Mouse (Mus musculus): Measurements from ENCODE around the gene Marcks. TPM values are rescaled to one million over a fixed set of nuclear protein-coding genes. Genes with fewer than 3 reads are reported as not detected.

The Marcks gene
- polyA plus RNA-seq, 1 experiment: not detected

DNA sequence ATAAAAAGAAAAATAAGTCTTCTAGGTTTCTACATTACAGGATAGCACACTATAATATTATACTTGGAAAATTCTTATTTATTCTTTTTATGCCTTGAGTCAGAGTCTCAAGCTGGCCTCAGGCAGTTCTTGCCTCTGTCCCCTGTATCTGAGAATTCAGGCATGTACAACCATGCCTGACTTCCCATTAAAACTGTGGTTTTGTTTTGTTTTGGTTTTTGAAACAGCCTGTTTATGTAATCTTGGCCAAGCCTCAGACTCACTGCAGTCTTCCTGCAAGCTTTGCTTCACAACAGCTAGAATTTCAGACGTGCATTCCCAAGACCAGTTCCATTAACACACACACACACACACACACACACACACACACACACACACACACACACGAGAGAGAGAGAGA, 16.4 kb upstream of the Marcks start:
- 19% methylated on average over 2 of the region's 2 CpGs for WGBS
- TF ChIP-seq CTCF (IDR thresholded peaks at IDR 0.05; ENCODE audit: insufficient read depth, low read depth, low read length): no peak
- TF ChIP-seq POLR2A (IDR thresholded peaks at IDR 0.05; ENCODE audit: insufficient read depth, low read depth, low read length): no peak
- Histone ChIP-seq H3K4me3 (ENCODE audit: insufficient read depth, low read depth, low read length) (no peak overlapping the region), H3K27ac (ENCODE audit: insufficient read depth, low read depth, low read length) (no peak overlapping the region), H3K4me1 (ENCODE audit: control insufficient read depth, insufficient read depth, low read length) (no peaks in the 10 kb centered on the region)

DNA sequence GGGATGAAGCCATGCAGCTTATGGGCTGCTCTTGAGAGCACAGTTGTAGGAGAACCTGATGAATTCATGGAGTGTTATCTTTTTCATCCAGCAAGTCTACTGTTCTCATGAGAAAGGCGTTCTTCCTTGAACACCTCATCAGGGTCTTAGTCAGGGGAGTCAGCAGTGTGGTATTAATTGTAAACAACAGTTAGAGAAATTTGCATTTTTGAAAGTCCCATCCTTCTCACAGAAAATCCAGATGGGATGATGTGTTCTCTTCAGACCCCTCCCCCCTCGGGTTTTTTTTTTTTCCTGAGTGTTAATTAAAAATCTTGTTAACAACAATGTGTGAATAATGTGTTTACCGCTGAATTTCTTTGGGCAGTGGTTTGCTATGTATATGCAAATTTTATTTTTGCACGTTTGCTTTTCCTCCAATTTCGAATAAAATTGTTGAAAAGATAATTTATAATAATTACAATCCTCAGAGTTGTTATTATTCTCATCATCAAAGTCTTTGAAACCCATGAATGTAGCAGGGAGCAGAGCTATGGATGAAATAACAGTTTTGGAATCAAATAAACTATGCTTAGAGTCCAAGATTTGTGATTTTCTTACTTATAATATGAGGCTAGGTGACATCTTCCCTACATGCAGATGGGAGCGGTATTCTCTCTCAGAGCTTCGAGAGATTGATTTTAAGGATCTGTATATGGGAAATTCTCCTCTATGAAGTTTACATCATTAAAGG, 13.0 kb upstream of the Marcks start:
- WGBS: 39% methylated on average over 7 of the region's 7 CpGs

DNA sequence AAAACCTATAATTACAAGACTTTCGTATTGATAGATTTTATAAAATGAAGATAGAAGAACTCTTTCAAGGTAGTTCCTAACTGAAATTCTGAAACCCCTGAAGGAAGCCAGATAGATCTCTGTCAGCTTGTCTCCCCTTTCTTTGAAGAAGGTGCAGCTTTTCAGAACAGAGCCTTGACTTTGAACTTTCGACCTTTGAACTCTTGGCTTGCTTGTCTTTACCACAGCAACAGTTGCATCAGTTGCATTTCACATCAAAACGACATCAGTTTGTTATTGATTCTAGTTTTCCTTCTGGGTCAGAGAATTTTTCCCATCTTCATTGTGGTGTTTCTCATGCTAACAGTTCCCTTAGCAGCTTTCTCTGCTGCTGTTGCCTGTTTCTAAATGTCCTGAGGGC, 9.3 kb upstream of the Marcks start:
- TF ChIP-seq POLR2A (IDR thresholded peaks at IDR 0.05; ENCODE audit: insufficient read depth, low read depth, low read length) (no peak), CTCF (IDR thresholded peaks at IDR 0.05; ENCODE audit: insufficient read depth, low read depth, low read length) (no peak)
- 90% methylated on average over 3 of the region's 3 CpGs for WGBS
- Histone ChIP-seq H3K27ac (ENCODE audit: insufficient read depth, low read depth, low read length) (no peak overlapping the region), H3K4me1 (ENCODE audit: control insufficient read depth, insufficient read depth, low read length) (no peaks in the 10 kb centered on the region), H3K4me3 (ENCODE audit: insufficient read depth, low read depth, low read length) (no peak overlapping the region)

More for the DNA sequence above, 13.0 kb upstream of the Marcks start:
- TF ChIP-seq CTCF (IDR thresholded peaks at IDR 0.05; ENCODE audit: insufficient read depth, low read depth, low read length) (no peak), POLR2A (IDR thresholded peaks at IDR 0.05; ENCODE audit: insufficient read depth, low read depth, low read length) (no peak)
- no peak overlapping the region for H3K4me3 ChIP-seq (ENCODE audit: insufficient read depth, low read depth, low read length)
- H3K4me1 ChIP-seq (ENCODE audit: control insufficient read depth, insufficient read depth, low read length): no peaks in the 10 kb centered on the region
- H3K27ac ChIP-seq (ENCODE audit: insufficient read depth, low read depth, low read length): no peak overlapping the region

DNA sequence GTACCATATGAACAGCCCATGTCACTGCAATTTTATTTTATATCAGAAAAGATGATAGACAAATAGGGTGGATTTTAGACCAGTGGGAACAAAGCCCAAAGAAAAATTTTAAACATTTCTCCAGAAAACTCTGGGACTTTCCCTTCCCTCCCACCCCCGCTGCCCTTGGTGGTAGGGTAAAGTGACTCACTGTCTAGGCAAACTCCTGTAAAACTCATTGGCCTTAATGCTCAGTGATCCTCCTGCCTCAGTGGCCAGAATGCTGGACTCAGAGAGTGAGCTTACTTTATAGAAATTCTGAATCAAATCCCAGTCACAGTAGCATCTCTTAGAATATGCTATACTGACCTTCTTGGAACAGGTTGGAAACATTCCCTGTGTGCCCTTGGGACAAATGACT, 6.7 kb upstream of the Marcks start:
- 92% methylated on average over 1 of the region's 1 CpGs for whole genome bisulfite sequencing
- TF ChIP-seq CTCF (IDR thresholded peaks at IDR 0.05; ENCODE audit: insufficient read depth, low read depth, low read length) (no peak), POLR2A (IDR thresholded peaks at IDR 0.05; ENCODE audit: insufficient read depth, low read depth, low read length) (no peak)
- H3K4me1 ChIP-seq (ENCODE audit: control insufficient read depth, insufficient read depth, low read length): no peaks in the 10 kb centered on the region

DNA sequence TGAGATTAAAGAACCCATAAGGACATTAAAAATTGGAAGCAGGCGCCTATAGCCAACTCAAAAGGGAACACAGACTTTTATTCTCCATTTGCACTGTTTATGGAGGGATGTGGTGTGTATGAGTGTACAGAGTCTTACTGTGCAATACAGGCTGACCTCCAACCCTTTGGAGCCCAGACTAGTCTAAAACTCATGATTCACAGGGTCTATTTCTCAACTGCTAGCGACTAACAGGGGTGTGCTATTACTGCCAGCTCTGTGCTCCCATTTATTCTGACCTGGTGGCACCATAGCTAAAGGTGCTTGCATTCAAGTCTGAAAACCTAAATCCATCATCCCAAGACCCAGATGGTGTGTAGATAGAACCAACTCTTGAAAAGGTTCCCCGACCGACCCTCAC, 2.9 kb upstream of the Marcks start:
- Histone ChIP-seq H3K4me1 (ENCODE audit: control insufficient read depth, insufficient read depth, low read length) (no peaks in the 10 kb centered on the region), H3K4me3 (ENCODE audit: insufficient read depth, low read depth, low read length) (peak overlapping the region; percentile 69), H3K27ac (ENCODE audit: insufficient read depth, low read depth, low read length) (no peak overlapping the region)
- WGBS: 67% methylated on average over 4 of the region's 4 CpGs
- no peak for TF ChIP-seq CTCF (IDR thresholded peaks at IDR 0.05; ENCODE audit: insufficient read depth, low read depth, low read length)
- TF ChIP-seq POLR2A (IDR thresholded peaks at IDR 0.05; ENCODE audit: insufficient read depth, low read depth, low read length): no peak

More for the DNA sequence above, 6.7 kb upstream of the Marcks start:
- no peak overlapping the region for H3K27ac ChIP-seq (ENCODE audit: insufficient read depth, low read depth, low read length)
- H3K4me3 ChIP-seq (ENCODE audit: insufficient read depth, low read depth, low read length): no peak overlapping the region

DNA sequence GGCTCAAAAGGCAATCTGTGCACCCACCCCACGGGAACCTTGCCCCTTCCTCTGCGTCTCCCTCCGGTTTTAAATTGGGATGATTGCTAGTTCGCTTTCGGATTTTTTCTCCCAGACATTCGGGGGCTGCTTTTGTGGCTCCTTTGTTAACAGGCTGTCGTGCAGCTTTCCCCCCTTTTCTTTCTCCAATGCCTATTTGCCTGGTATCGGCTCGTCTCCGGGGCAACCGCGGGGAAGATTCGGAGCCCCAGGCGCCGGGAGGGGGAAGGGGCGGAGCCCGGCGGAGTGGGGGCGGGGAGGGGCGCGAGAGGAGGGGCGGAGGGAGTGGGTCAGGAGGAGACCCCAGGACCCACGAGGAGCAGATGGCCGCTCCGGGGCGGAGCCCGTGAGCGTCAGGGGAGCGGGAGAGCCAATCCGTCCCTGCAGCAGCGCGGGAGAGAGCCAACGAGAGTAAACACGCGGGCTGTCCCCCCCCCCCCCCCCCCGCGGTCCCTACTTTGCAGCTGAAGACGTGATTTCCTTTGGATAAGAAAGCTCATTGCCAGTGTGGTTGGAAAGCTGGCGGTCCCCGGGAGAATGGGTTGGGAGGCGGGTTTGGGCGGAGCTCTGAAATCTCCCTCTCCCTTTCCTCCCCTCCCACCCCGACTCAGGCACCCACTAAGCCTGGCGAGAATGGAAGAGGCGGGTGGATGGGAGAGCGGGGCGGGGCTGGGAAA, 2.2 kb upstream of the Marcks start:
- TF ChIP-seq POLR2A (IDR thresholded peaks at IDR 0.05; ENCODE audit: insufficient read depth, low read depth, low read length) (peak; percentile 39; the same call in 1 of the 2 replicates), CTCF (IDR thresholded peaks at IDR 0.05; ENCODE audit: insufficient read depth, low read depth, low read length) (no peak)
- under 1% methylated on average over 45 of the region's 47 CpGs for WGBS
- H3K4me3 ChIP-seq (ENCODE audit: insufficient read depth, low read depth, low read length): peak overlapping the region; percentile 69
- no peaks in the 10 kb centered on the region for H3K4me1 ChIP-seq (ENCODE audit: control insufficient read depth, insufficient read depth, low read length)
- H3K27ac ChIP-seq (ENCODE audit: insufficient read depth, low read depth, low read length): peak overlapping the region; percentile 95

DNA sequence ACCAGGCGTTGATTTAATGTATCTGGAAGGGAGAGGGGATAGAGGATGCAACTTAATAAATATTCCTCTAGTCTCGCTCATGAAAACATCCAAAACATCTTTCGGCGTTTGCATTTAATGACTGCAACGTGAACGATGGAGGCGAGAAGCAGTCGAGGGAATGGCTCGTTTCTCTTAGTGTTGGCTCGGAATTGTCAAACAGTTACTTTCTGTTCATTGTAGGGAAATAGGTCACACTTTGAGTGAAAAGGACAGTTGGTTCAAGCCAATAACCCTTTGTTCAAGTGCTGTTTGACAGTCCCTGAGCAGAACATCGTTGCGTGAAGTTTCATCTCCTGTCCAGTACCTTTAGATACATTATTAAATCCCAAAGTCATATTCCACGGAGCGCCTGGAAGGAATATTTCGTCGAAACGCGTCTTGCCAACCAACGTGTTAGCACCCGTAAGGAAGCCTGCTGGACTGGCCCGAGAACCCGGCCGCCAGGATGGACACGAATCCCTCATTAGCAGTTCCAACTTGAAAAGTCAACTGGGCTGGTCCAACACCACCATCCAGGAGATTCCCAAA, 1.5 kb upstream of the Marcks start:
- Histone ChIP-seq H3K27ac (ENCODE audit: insufficient read depth, low read depth, low read length) (peak overlapping the region; percentile 95), H3K4me3 (ENCODE audit: insufficient read depth, low read depth, low read length) (peak overlapping the region; percentile 69), H3K4me1 (ENCODE audit: control insufficient read depth, insufficient read depth, low read length) (no peaks in the 10 kb centered on the region)
- under 1% methylated on average over 24 of the region's 24 CpGs for WGBS
- TF ChIP-seq POLR2A (IDR thresholded peaks at IDR 0.05; ENCODE audit: insufficient read depth, low read depth, low read length): no peak
- TF ChIP-seq CTCF (IDR thresholded peaks at IDR 0.05; ENCODE audit: insufficient read depth, low read depth, low read length): no peak

DNA sequence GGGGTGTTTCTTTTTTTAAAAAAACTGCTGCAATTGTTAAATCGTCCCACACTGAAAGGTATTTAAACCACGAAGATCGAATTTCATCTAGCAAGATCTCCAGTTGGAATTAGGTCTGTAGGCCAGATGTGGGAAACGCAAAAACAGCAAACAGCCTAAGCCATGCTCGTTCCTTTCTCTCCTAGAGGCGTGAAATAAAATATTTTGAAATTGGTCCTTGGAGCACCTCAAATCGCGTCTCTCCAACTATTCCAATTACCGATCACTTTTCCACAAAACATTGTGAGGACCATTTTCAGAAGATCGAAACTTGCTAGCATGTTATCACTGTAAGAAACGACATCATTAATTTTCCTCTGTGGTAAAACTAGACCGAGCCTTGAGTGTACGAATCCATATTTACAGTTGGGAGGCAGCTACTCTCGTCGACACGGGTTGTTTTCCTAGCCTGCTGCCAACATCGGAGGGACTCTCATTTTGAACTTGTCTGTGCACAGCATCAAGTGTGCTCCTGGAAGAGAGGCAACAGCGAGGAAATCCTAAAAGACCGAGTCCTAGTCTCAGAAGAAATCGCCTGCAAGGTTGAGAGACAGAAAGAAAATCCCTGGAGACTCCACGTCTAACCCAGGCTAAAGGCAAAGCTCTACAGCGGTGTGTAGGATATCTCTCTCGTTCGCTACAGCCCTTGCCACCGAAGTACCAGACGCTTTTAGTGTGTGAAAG, 884 bp upstream of the Marcks start:
- TF ChIP-seq POLR2A (IDR thresholded peaks at IDR 0.05; ENCODE audit: insufficient read depth, low read depth, low read length) (no peak), CTCF (IDR thresholded peaks at IDR 0.05; ENCODE audit: insufficient read depth, low read depth, low read length) (no peak)
- Histone ChIP-seq H3K4me3 (ENCODE audit: insufficient read depth, low read depth, low read length) (peak overlapping the region; percentile 69), H3K4me1 (ENCODE audit: control insufficient read depth, insufficient read depth, low read length) (no peaks in the 10 kb centered on the region), H3K27ac (ENCODE audit: insufficient read depth, low read depth, low read length) (peak overlapping the region; percentile 95)
- under 1% methylated on average over 26 of the region's 26 CpGs for WGBS
